Mouse (Mus musculus): Measurements from ENCODE around the gene Mrpl46. TPM values are rescaled to one million over a fixed set of nuclear protein-coding genes. Genes with fewer than 3 reads are reported as not detected.

The Mrpl46 gene
- polyA plus RNA-seq (2012; rRNA removed) (16.3 and 22.4 TPM in 2 replicates), polyA plus RNA-seq (2014; fragmentation: Nextera tagmentation; extraction: Ambion mirVana) (52.9 and 55.1 TPM in 2 replicates)

GRCm38 (mm10) chr7:78782639-78783581 is at the start of gene Mrpl46, which contains the start of gene Mrps11:
Gene Mrpl46, minus strand, starts transcription at chr7:78783531.
Gene Mrps11, plus strand, starts transcription at chr7:78783119.
- Histone ChIP-seq H3K4me2 (ENCODE audit: low read depth) (peak within 1 kb of the TSS; percentile 94), H3K9ac (replicated peaks) (peak within 1 kb of the TSS; percentile 94), H3K9me3 (ENCODE audit: control insufficient read depth, low read length) (no peaks in the 10 kb centered on the region), H3K27ac (peak within 1 kb of the TSS; percentile 45; the same call in 1 of the 2 replicates), H3K4me3 (ENCODE audit: insufficient read depth in 1 of 2, low read depth in 2 of 2, low read length in 2 of 2) (peak within 1 kb of the TSS; percentile 81 to 98), H3K27me3 (ENCODE audit: control insufficient read depth, insufficient read depth, low read length) (no peaks in the 10 kb centered on the region), H3K36me3 (replicated peaks; ENCODE audit: control insufficient read depth, insufficient read depth, low read depth) (peaks cover 4% of the 10 kb centered on the region; the same call in 1 of the 2 replicates), H3K4me1 (replicated peaks; ENCODE audit: control insufficient read depth in 2 of 2, insufficient read depth in 2 of 2, low read length in 1 of 2) (peaks cover 9 to 12% of the 10 kb centered on the region in 2 experiments; a peak in 3 of 4 replicates)
- ATAC-seq (ENCODE audit: insufficient read depth), result peak; percentile 99
- peak; percentile 77 to 80 (median 78) for DNase-seq (ENCODE audit: low read depth in 3 of 3, low spot score in 3 of 3)
- no peak for TF ChIP-seq CTCF (IDR thresholded peaks at IDR 0.05; ENCODE audit: low read depth)
- no peak for TF ChIP-seq EP300 (IDR thresholded peaks at IDR 0.05; ENCODE audit: low read depth)
- WGBS (ENCODE audit: insufficient replicate concordance), result under 1% methylated on average over 44 of the region's 44 CpGs

GRCm38 (mm10) chr7:78827749-78828362 is 44.5 kb upstream of the Mrpl46 start:
- no peak for DNase-seq (ENCODE audit: low read depth in 3 of 3, low spot score in 3 of 3)
- H3K36me3 ChIP-seq (replicated peaks; ENCODE audit: control insufficient read depth, insufficient read depth, low read depth), result peaks cover 2% of the 10 kb centered on the region
- no peak for ATAC-seq (ENCODE audit: insufficient read depth)

GRCm38 (mm10) chr7:78826682-78827385 is 43.5 kb upstream of the Mrpl46 start:
- no peak for DNase-seq (ENCODE audit: low read depth in 3 of 3, low spot score in 3 of 3)
- Histone ChIP-seq H3K4me2 (ENCODE audit: low read depth) (no peak overlapping the region), H3K27me3 (ENCODE audit: control insufficient read depth, insufficient read depth, low read length) (no peaks in the 10 kb centered on the region), H3K4me3 (ENCODE audit: insufficient read depth in 1 of 2, low read depth in 2 of 2, low read length in 2 of 2) (no peak overlapping the region), H3K4me1 (replicated peaks; ENCODE audit: control insufficient read depth in 2 of 2, insufficient read depth in 2 of 2, low read length in 1 of 2) (no peaks in the 10 kb centered on the region; a peak in 1 of 4 replicates), H3K9me3 (ENCODE audit: control insufficient read depth, low read length) (no peaks in the 10 kb centered on the region), H3K27ac (no peak overlapping the region), H3K36me3 (replicated peaks; ENCODE audit: control insufficient read depth, insufficient read depth, low read depth) (peaks cover 2% of the 10 kb centered on the region), H3K9ac (replicated peaks) (no peak overlapping the region)
- 74% methylated on average over 9 of the region's 9 CpGs for WGBS (ENCODE audit: insufficient replicate concordance)
- ATAC-seq (ENCODE audit: insufficient read depth), result no peak
- peak; percentile 37; the same call in 1 of the 2 replicates for TF ChIP-seq CTCF (IDR thresholded peaks at IDR 0.05; ENCODE audit: low read depth)
- TF ChIP-seq EP300 (IDR thresholded peaks at IDR 0.05; ENCODE audit: low read depth), result no peak

More at GRCm38 (mm10) chr7:78827749-78828362, 44.5 kb upstream of the Mrpl46 start:
- no peaks in the 10 kb centered on the region for H3K27me3 ChIP-seq (ENCODE audit: control insufficient read depth, insufficient read depth, low read length)
- no peak overlapping the region for H3K4me2 ChIP-seq (ENCODE audit: low read depth)
- H3K27ac ChIP-seq, result no peak overlapping the region
- WGBS (ENCODE audit: insufficient replicate concordance), result 77% methylated on average over 14 of the region's 14 CpGs
- H3K9ac ChIP-seq (replicated peaks), result no peak overlapping the region
- no peak overlapping the region for H3K4me3 ChIP-seq (ENCODE audit: insufficient read depth in 1 of 2, low read depth in 2 of 2, low read length in 2 of 2)
- TF ChIP-seq EP300 (IDR thresholded peaks at IDR 0.05; ENCODE audit: low read depth), result no peak
- no peak for TF ChIP-seq CTCF (IDR thresholded peaks at IDR 0.05; ENCODE audit: low read depth)
- no peaks in the 10 kb centered on the region for H3K9me3 ChIP-seq (ENCODE audit: control insufficient read depth, low read length)
- H3K4me1 ChIP-seq (replicated peaks; ENCODE audit: control insufficient read depth in 2 of 2, insufficient read depth in 2 of 2, low read length in 1 of 2), result no peaks in the 10 kb centered on the region; a peak in 1 of 4 replicates

GRCm38 (mm10) chr7:78818336-78818735 is 35.0 kb upstream of the Mrpl46 start:
- Histone ChIP-seq H3K27ac (no peak overlapping the region), H3K27me3 (ENCODE audit: control insufficient read depth, insufficient read depth, low read length) (no peaks in the 10 kb centered on the region), H3K4me2 (ENCODE audit: low read depth) (no peak overlapping the region), H3K4me1 (replicated peaks; ENCODE audit: control insufficient read depth in 2 of 2, insufficient read depth in 2 of 2, low read length in 1 of 2) (peaks cover 0 to 4% of the 10 kb centered on the region in 2 experiments; a peak in 1 of 4 replicates), H3K9ac (replicated peaks) (no peak overlapping the region), H3K9me3 (ENCODE audit: control insufficient read depth, low read length) (no peaks in the 10 kb centered on the region), H3K4me3 (ENCODE audit: insufficient read depth in 1 of 2, low read depth in 2 of 2, low read length in 2 of 2) (no peak overlapping the region), H3K36me3 (replicated peaks; ENCODE audit: control insufficient read depth, insufficient read depth, low read depth) (no peaks in the 10 kb centered on the region)
- 45% methylated on average over 12 of the region's 12 CpGs for WGBS (ENCODE audit: insufficient replicate concordance)
- no peak for TF ChIP-seq CTCF (IDR thresholded peaks at IDR 0.05; ENCODE audit: low read depth)
- ATAC-seq (ENCODE audit: insufficient read depth) (no peak), DNase-seq (ENCODE audit: low read depth in 3 of 3, low spot score in 3 of 3) (no peak)
